Mouse (Mus musculus) heart, adult 2 months (tissue): Measurements from ENCODE around the gene St13. TPM values are rescaled to one million over a fixed set of nuclear protein-coding genes. Genes with fewer than 3 reads are reported as not detected.

Experiments used
- DNase-seq, 2 experiments: peaks; one replicate each; pipeline ENCODE4 v3.0.0; 2021
- H3K27ac ChIP-seq: fragments of 200-600 bp; 2 replicates; pipeline ENCODE4 v1.8.1; 2022
- H3K27me3 ChIP-seq: fragments of 200-500 bp; 2 replicates; pipeline ENCODE4 v1.6.1; 2012; ENCODE audit warnings: mild to moderate bottlenecking, low read length, inconsistent platforms, mixed read lengths; ENCODE audit not compliant: control insufficient read depth, insufficient read depth
- H3K36me3 ChIP-seq: fragments of 200-500 bp; 2 replicates; pipeline ENCODE4 v1.6.1; 2012; ENCODE audit warnings: low read length, inconsistent platforms; ENCODE audit not compliant: control insufficient read depth, insufficient read depth
- H3K4me1 ChIP-seq: fragments of 200-500 bp; 2 replicates; pipeline ENCODE4 v1.6.1; 2011; ENCODE audit warnings: low read length; ENCODE audit not compliant: control insufficient read depth, insufficient read depth
- H3K4me3 ChIP-seq: fragments of 200-600 bp; 2 replicates; pipeline ENCODE4 v1.8.1; 2022
- H3K79me2 ChIP-seq: fragments of 200-500 bp; replicated peaks from 2 replicates; pipeline ENCODE4 v1.6.1; 2012; ENCODE audit warnings: mild to moderate bottlenecking, inconsistent platforms, low read length, moderate library complexity, mixed read lengths; ENCODE audit not compliant: control insufficient read depth, insufficient read depth
- H3K9ac ChIP-seq: fragments of 200-500 bp; 2 replicates; pipeline ENCODE4 v1.6.1; 2012; ENCODE audit warnings: low read depth, mild to moderate bottlenecking, control low read depth, inconsistent platforms, low read length, mixed read lengths
- CTCF ChIP-seq: fragments of 200-600 bp; IDR thresholded peaks from 2 replicates; pipeline ENCODE4 v1.8.1; 2022; ENCODE audit warnings: antibody characterized with exemption, mild to moderate bottlenecking, moderate library complexity
- EP300 ChIP-seq: fragments of 200-500 bp; IDR thresholded peaks from 2 replicates; pipeline ENCODE4 v1.6.1; 2011; ENCODE audit warnings: low read depth, low read length, control low read depth; ENCODE audit not compliant: insufficient read depth
- POLR2A ChIP-seq: fragments of 200-500 bp; IDR thresholded peaks from 2 replicates; pipeline ENCODE4 v1.6.1; 2011; ENCODE audit warnings: mild to moderate bottlenecking, low read depth, low read length, control low read depth; ENCODE audit not compliant: insufficient read depth
- WGBS: fragments of 180-500 bp; shearing (Covaris S2); methylation state at CpG from one replicate; pipeline ENCODE4 v1.1.7; 2018; 5-methylcytosine and 5-hydroxymethylcytosine counted together
- intact Hi-C: fragments of 180-260 bp; cut with DNase I; formaldehyde crosslinking; loops from one replicate; pipeline ENCODE4 v1.15.1; 2025
- polyA plus RNA-seq: library from polyadenylated mRNA; depleted of rRNA; stranded (reverse); fragments of >200 nt; gene quantifications from 2 replicates; pipeline ENCODE4 v1.2.3, GENCODE M21; 2012
- total RNA-seq, 2 experiments: library from RNA; stranded (reverse); gene quantifications; 2 replicates each; pipeline ENCODE4 v1.2.3; 2021

Gene St13
- total and polyA plus RNA-seq, 3 experiments: 15.8 to 111 (median 108) TPM

DNA sequence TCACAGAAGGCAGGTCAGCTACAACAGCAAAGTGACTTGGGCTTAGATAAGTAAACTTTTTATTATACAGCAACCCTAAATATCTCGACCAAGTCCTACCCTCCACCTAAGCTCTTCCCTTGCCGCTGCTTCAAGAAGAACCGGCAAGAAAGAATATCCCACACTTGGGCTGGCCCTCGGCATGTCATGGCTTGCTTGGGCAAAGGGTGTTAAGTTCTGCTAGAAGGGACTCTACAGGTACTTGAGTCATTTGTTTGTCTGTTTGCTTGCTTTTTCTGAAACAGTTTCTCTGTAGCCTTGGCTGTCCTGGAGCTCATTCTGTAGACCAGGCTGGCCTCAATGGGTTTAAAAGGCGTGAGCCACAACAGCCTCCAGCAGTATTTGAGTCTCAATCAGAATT, 42.9 kb downstream of the St13 start:
- WGBS: 62% methylated on average over 5 of the region's 5 CpGs
- no peaks in the 10 kb centered on the region for H3K27me3 ChIP-seq
- no peak overlapping the region for H3K27ac ChIP-seq

DNA sequence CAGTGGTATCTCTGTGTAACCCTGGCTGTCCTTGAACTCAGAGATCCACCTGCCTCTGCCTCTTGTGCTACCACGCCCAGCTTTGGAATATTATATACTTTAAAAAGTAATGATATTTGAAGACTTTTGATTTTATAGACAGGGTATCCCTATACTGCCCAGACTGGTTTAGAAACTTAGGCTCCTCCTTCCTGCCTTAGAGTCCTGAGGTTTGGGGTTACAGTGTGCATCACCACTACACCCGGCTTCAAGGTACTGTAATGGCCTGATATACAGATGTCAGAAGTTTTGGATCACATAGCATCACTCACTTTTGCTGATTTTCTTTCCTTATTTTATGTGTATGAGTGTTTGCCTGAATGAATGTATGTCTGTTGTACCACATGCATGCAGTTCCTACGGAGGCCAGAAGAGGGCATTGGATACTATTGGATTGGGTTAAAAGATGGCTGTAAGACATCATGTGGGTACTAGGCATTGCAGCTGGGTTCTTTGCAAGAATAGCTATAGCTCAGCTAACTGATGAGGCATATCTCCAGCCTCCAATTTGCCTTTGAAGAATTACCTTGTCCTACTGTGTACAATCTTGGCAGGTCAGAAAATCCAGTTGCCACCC, 44.6 kb downstream of the St13 start:
- H3K9ac ChIP-seq: no peak overlapping the region
- DNase-seq: peak in 1 of 2 experiments; percentile 34
- peaks cover 3% of the 10 kb centered on the region; the same call in 1 of the 2 replicates for H3K79me2 ChIP-seq
- H3K4me3 ChIP-seq: no peak overlapping the region
- TF ChIP-seq EP300 (no peak), POLR2A (no peak), CTCF (peak; percentile 76)
- peaks cover 9% of the 10 kb centered on the region for H3K36me3 ChIP-seq
- H3K4me1 ChIP-seq: peaks cover 9% of the 10 kb centered on the region
- WGBS: 70% methylated on average over 3 of the region's 3 CpGs
- intact Hi-C loops: no loop called here
- H3K27me3 ChIP-seq: no peaks in the 10 kb centered on the region
- no peak overlapping the region for H3K27ac ChIP-seq

More for the DNA sequence above, 42.9 kb downstream of the St13 start:
- DNase-seq: no peak
- H3K36me3 ChIP-seq: peaks cover 9% of the 10 kb centered on the region
- TF ChIP-seq EP300: no peak
- no peak for TF ChIP-seq POLR2A
- no peak for TF ChIP-seq CTCF
- peaks cover 8% of the 10 kb centered on the region for H3K4me1 ChIP-seq
- intact Hi-C loops: no loop called here
- H3K4me3 ChIP-seq: no peak overlapping the region
- H3K79me2 ChIP-seq: peaks cover 3% of the 10 kb centered on the region; the same call in 1 of the 2 replicates
- H3K9ac ChIP-seq: no peak overlapping the region

DNA sequence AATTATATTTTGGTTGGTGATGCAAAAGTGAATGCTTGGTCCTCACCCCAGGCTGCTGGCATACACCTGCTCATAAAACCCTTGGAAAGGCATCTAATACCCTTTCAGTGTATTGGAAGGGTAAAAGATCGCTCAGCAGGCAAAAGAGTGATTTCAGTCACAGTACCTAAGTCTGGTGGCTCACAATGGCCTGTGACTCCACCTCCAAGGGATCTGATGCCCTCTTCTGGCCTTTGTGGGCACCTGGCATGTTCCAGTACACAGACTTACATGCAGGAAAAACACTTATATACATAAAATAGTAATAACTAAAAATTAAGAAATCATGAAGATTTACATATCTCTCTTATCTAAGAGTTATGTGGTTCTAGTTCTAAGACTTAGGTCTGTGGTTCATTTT, 47.2 kb downstream of the St13 start:
- peaks cover 1% of the 10 kb centered on the region; the same call in 1 of the 2 replicates for H3K4me1 ChIP-seq
- peak; percentile 48 for TF ChIP-seq CTCF
- no peak for TF ChIP-seq POLR2A
- no peak for TF ChIP-seq EP300
- intact Hi-C loops: no loop called here
- DNase-seq: no peak
- H3K9ac ChIP-seq: no peak overlapping the region
- no peak overlapping the region for H3K4me3 ChIP-seq
- H3K27me3 ChIP-seq: no peaks in the 10 kb centered on the region
- H3K27ac ChIP-seq: no peak overlapping the region
- no peaks in the 10 kb centered on the region for H3K36me3 ChIP-seq
- peaks cover 1% of the 10 kb centered on the region; the same call in 1 of the 2 replicates for H3K79me2 ChIP-seq
- WGBS: 51% methylated on average over 1 of the region's 1 CpGs

DNA sequence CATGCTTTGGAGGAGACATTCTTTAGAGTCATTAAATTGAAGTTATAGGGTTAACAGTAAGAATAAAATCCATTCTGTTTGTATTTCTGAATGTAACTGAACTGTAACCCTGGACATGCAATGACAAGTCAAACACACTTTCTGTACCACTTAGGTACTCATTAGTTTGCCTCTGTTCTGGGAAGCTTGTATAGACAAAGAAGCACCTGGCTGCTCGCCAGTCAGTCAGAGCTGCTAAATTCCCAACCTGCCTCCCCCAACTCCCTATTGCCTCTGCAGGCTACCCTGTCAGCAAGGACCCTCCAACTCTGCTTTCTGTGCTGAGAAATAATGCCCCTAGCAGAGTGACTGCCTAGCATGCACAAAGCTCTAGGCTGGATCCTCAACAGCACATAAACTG, 49.5 kb downstream of the St13 start:
- DNase-seq: no peak
- Histone ChIP-seq H3K4me3 (no peak overlapping the region), H3K9ac (no peak overlapping the region), H3K27ac (no peak overlapping the region), H3K27me3 (no peaks in the 10 kb centered on the region), H3K79me2 (peaks cover 3% of the 10 kb centered on the region; the same call in 1 of the 2 replicates), H3K36me3 (no peaks in the 10 kb centered on the region; the same call in none of the 2 replicates), H3K4me1 (peaks cover 2% of the 10 kb centered on the region; the same call in 1 of the 2 replicates)
- intact Hi-C loops: no loop called here
- WGBS: 68% methylated on average over 1 of the region's 1 CpGs
- TF ChIP-seq CTCF (no peak), EP300 (no peak), POLR2A (no peak)

DNA sequence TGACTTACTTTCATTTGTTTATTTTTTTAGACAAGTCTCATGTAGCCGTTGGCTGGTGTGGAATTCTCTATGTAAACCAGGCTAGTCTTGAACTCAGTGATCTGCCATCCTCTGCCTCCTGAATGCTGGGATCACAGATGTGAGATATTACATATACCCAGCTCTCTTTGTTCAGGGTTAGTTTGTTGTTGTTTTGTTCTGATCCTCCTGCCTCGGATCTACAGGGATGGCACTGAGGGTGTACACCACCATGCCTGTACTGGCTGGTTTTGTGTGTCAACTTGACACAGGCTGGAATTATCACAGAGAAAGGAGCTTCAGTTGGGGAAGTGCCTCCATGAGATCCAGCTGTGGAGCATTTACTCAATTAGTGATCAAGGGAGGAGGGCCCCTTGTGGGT, 51.5 kb downstream of the St13 start:
- Histone ChIP-seq H3K27ac (no peak overlapping the region), H3K4me1 (peaks cover 2% of the 10 kb centered on the region; the same call in 1 of the 2 replicates), H3K4me3 (no peak overlapping the region), H3K9ac (no peak overlapping the region), H3K79me2 (peaks cover 5% of the 10 kb centered on the region; the same call in 1 of the 2 replicates), H3K36me3 (no peaks in the 10 kb centered on the region; the same call in none of the 2 replicates), H3K27me3 (no peaks in the 10 kb centered on the region)
- DNase-seq: no peak
- intact Hi-C loops: no loop called here
- TF ChIP-seq CTCF (no peak), POLR2A (no peak), EP300 (no peak)
- 75% methylated on average over 2 of the region's 2 CpGs for WGBS

DNA sequence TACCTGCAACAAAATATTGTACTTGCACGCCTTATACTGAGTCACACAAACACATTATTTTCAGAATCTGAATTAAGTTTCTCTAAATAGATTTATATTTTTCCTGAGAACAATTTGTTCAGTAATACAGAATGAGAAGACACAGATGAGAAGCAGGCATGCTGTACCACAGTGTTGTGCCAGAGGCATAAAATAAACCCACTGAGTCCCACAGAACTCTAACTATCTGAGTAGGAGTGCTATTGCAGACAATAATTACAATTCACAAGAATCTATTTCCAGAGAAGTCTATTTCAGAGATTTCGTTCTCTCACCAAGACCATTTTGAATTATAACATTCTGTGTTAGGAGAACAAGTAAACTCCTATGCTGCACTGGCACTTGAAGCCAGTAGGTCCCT, 52.4 kb downstream of the St13 start:
- intact Hi-C loops: no loop called here
- DNase-seq: no peak
- Histone ChIP-seq H3K27ac (no peak overlapping the region), H3K79me2 (peaks cover 3% of the 10 kb centered on the region; the same call in 1 of the 2 replicates), H3K36me3 (no peaks in the 10 kb centered on the region; the same call in none of the 2 replicates), H3K4me3 (no peak overlapping the region), H3K27me3 (no peaks in the 10 kb centered on the region), H3K4me1 (peaks cover 2% of the 10 kb centered on the region; the same call in 1 of the 2 replicates), H3K9ac (no peak overlapping the region)
- whole genome bisulfite sequencing: 95% methylated on average over 2 of the region's 2 CpGs
- TF ChIP-seq EP300: no peak
- no peak for TF ChIP-seq POLR2A
- TF ChIP-seq CTCF: no peak
